Mouse (Mus musculus): ENCODE data around the gene Syne2.

Syne2 gene

DNA sequence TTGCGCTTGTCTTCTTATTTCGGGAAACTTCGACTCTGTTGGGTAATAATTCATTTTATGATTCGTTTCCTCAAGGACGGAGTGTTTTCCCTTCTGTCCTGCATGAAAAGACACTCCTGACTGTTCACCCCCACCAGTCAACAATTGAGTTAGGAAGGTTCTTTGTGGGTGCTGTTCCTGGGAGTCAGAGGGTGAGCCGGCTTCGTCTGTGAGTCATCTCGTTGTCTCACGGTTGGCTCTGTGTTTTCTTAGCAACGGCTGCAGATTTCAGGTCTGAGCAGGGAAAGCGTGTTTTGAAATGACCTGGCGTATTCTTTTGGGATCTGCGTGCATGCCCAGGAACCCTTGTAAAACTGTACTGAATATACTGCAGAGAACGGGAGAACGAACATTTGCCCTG, 9.8 kb downstream of the Syne2 start:
- peak; percentile 60 to 76 for DNase-seq (ENCODE audit: low spot score in 2 of 2)

DNA sequence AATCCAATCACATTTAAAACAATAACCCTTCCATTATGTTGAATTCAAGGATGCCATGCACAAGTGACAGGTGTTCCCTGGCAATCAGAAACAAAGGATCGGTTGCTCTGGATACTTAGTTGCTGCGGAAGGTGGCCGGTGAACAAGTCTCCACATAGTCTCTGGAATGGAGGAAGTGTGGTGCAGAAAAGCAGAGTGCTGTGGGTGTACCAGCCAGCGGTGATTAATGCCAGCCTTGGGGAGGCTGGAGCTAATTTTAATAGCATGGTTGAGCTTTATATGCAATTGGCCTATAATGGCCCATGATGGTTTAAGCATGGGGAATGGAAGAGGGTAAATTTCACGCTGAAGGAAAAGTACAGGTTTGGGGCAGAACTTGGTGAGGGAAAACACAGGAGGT, 11.7 kb downstream of the Syne2 start:
- DNase-seq (ENCODE audit: low spot score in 2 of 2), result peak in 1 of 2 experiments; percentile 20

DNA sequence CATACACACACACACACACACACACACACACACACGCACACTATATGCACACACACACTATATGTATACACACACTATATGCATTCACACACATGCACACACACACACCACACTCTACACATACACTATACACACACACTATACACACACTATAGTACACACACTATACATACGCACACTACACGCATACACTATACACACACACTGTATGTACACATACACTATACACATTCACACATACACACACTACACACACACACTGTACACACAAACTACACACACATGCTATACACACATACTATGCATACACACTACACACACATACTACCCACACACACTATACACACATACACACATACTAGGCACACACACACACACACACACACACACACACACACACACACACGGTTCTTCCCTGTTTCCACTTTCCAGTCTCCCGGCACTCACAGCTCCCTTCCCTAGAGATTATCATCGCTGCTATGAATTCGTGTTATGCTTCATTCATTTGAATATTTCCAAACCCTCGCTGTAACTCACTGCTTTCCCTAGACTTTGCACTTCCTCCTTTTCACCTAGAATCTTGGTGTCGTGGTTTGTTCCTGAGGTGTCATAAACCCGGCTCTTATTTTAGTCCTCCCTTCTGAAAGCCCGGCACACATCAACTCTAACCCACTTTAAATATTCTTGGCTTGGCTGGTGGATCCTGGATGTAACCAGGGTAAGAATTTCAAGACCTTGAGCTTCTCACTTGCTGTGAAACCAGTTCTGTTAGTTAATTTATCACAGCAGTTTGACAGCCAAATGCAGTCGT, 15.4 kb downstream of the Syne2 start:
- DNase-seq (ENCODE audit: low spot score in 2 of 2), result no peak

DNA sequence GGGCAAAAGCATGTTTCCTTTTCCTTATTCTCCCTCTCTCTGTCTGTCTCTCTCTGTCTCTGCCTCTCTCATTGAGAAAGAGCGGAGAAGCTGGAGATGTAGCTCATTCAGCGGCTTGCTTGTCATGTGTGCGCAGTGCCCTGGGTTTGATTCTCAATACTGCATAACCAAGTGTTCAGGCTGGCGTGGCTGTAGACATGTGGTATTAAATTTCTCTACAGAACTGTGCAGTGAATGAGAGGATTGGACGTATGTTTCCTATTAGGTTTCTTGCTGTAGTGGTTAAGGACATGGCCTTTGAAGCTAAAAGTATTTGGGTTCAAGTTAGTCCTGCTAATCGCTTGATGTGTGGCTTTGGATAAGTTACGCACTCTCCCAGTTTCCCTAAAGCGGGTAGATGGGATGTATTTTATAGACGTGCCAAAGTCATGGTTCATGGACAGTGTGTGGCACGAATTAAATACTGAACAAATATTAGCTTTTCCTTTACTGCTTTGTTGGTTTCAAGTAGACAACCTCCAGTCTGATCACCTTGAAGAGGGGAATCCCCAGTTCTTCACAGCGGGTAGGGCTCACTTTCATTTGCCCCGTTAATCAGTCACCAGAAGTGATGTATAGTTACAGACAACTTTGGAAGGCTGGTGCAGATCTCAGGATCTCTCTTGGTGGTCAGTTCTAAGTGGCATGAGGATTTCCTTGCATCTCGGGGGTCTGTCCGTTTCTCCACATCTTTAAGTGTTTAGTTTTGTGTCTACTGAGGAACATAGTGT, 16.2 kb downstream of the Syne2 start:
- DNase-seq (ENCODE audit: low spot score in 2 of 2), result no peak

DNA sequence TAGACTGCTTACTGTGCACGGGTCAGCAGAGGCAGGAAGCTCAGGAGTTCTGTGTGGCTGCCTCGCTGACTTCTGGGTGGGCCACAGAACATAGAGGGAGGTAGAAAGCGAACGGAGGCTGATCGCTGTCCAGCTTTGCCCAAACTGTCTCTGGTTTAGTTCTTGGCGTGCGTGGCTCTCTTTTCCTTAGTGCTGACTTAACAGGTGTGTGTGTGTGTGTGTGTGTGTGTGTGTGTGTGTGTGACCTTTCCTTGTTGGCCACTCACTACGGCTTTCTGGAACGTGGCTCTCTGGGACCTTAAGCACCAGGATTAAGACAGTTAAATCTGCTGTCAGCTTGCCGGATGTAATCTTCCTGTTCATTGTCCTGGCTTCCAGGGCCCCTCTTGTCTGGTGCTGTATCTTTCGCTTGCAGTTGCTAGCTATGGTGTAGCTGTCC, 18.6 kb downstream of the Syne2 start:
- no peak for DNase-seq (ENCODE audit: low spot score in 2 of 2)

DNA sequence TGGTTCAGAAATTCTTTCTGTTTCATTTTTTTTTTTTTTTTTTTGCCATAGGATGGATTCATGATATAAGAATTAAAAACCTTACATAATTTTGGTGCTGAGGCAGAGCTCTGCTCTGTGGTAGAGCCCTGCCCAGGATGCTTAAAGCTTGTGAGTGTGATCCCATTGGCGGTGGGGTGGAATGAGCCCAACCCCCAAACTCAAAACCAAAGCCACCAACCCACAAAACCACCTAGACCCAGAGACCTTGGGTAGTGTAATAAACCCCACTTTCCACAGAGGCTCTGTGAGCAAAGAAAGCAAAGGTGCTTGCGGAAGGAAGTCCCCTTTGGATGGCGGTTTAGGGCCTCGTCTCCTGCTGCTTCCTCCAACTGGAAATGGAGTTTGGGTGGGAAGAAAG, 19.5 kb downstream of the Syne2 start:
- no peak for DNase-seq (ENCODE audit: low spot score in 2 of 2)

DNA sequence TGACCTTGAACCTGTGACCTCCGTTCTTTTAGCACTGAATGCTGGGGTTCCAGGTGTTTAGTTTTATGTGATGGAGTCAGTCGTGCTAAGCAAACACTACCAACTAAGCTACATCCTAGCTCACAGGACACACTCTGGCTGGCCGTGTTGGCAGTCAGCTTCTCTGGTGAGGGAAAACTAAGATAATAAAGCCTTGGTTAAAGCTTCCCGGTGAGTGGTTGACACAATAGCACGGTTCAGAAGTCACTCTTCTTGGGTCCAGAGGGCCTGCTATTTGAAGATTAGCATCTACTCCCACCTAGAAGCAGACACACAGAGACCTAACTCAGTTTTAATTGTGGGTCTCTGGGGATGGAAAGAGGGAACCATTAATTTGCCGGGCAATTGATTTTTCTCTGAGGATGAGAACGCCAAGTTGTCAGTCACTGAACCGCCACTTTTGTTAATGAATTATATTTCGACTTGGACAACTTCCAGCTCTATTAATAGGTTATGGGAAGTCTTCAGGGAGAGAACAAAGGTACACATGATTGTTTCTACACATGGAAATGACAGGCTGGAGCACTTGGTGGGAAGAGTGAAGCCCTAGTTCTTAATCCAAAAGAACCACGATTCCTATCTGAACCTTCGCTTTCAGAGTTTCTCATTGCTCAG, 21.3 kb downstream of the Syne2 start:
- no peak for DNase-seq (ENCODE audit: low spot score in 2 of 2)

DNA sequence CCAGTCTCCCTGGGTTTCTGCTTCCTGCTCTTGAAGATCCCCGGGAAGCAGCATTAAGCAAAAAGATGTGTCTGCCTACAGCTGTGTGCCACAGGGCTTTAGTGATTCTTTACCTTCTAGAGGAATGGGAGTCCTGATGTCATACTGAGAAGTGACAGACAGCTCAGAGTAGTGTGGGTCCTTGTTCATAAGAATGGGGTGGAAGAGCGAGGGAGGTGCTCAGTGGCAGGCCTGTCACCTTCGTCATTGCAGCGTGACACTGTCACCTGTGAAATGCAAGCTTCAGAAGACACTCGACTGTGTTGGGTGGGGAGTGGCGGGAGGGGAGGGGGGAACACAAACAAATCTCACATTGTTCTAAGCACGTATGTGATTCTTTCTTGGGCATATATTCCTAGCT, 23.2 kb downstream of the Syne2 start:
- DNase-seq (ENCODE audit: low spot score in 2 of 2), result no peak

DNA sequence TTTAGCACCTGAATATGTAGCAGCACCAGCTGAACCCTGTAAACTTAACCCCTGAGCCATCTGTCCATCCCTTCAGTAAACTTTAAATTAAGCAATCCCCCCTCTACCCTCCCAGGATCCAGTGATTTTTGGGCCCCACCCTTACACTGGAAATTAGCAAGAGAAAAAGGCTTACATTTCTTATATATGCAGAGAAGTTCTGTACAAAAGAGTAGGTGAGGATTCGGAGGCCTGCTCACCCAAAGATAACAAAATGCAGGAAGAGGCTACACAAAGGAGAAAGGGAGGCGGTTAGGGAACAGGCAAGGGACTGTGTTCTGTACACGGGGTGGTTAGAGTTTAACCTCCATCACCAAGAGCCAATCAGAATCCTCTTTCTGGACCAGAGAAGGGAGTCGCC, 26.4 kb downstream of the Syne2 start:
- DNase-seq (ENCODE audit: low spot score in 2 of 2), result no peak

DNA sequence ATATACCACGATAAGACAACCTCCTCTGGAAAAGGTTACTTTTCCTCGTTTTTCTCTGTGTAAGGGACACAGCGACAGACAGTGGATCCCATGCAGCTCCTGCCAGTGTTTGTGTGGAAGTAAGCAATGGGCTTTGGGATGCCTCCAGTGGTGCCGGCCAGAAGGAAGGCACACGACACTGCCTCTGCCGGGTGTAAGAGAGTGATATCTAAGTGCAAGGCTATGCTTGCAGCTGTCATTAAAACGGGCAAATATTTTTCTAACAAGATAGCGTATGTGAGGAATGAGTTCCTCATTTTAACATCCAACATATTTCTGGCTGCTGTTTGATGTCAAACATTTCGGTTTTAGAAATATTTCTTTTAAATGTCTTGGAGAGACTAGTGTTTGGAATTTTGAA, 27.1 kb downstream of the Syne2 start:
- DNase-seq (ENCODE audit: low spot score in 2 of 2), result no peak

DNA sequence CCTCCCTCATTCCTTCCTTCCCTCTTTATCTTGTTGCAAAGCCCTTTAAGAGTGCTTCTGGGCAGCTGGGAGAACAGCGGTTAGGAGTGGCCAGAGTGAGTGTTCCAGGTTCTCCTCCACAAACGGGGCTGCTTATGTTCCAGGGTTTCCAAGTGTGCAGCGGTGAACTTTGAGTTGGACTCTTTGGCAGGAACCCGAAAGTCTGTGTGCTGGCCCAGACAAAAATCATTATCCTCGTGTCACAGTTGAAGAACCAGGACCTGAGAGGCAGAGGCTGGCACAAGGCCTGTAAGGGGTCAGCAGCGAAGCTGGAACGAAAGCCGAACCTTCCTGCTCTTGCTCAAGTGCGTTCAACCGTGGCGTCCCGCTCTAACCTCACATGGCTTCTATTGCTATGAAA, 28.6 kb downstream of the Syne2 start:
- DNase-seq (ENCODE audit: low spot score in 2 of 2), result no peak

DNA sequence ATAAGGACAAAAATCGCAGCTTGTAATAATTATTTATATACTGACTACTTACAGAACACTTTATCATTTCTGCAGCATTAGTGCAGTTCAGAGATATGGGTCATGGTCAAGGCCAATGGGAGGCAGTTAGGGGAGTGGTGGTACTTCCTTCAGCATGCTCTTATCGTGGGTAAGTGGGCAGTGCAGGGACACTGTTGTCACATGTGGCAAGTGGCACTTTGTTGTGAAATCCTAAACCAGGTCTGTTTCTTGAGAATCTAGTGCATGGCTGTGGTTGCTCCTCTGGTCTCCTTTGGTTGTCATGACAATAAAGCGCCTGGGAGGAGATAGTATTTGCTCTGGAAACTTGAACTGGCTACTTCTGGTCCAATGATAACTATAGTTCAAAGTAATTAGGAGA, 32.3 kb downstream of the Syne2 start:
- DNase-seq (ENCODE audit: low spot score in 2 of 2), result no peak

DNA sequence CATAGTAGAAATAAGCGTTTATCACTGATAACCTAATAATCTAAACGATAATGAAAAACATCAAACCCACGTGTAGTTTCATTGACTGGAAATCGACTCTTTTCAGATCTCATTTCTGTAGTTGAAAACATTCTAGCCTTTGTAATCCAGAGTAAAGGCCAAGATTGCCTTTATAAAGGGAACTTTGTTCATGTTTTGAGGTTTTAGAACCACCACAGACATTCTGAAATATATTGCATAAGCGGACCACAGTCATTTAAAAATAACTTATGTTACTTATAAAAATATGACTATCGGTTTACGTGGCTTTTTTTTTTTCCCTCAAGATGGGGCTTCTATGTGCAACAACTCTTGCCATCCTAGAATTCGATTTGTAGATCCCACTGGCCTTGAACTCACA, 33.5 kb downstream of the Syne2 start:
- DNase-seq (ENCODE audit: low spot score in 2 of 2), result no peak

DNA sequence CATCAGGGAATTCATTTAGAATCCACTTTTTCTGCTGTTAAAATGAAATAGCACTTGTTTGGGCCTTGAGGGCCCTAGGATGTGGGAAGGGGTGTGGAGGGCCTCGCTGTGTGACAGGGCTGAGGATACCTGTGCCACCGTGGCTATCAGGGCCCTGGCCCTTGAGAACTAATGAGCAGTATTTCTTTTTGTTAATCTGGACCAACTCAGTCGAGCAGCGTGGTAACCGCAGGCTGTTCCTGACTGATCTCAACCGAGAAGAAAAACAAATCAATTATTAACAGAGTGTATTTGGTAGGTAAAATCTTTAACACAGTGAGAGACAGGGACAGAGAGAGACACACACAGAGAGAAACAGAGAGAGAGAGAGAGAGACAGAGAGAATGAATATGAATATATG, 34.5 kb downstream of the Syne2 start:
- DNase-seq (ENCODE audit: low spot score in 2 of 2), result no peak

DNA sequence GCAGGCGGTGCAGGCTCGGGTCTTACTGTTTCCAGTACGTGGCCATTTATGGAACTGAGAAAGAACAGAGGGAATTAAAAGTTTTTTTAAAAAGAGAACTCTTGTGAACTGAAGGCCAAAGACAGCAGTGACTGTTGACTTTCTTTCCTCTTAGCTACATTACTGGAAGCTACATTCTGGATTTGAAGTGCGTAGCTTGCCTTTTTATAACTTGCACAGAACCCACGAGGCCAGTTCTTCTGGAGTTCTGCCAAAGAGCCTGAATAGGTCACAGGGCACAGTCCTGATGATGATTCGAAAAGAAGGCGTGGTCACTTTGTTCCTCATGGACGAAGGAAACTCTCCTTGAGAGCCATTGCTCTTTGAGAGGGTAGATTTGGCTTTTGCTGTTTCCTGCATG, 35.6 kb downstream of the Syne2 start:
- peak in 1 of 2 experiments; percentile 70 for DNase-seq (ENCODE audit: low spot score in 2 of 2)

DNA sequence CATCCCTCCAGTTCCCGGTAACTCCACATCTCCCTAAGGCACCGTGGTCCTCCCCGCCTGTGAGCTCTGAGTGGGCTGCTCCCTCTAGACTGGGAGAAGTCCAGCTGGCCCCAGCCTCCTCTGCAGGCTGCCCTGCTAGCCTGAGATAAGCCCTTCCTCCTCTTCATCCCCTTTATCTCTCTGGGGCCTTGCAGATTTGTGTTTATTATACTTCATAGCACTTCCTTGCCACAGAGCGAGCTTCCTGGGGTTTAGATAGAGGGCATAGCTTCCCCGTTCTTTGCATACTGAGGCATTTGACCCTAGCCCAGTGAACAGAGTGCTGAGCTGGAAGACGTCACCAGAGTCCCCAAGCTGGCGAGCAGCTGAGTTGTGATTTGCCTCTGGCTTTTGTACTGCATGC, 37.1 kb downstream of the Syne2 start:
- peak in 1 of 2 experiments; percentile 33 for DNase-seq (ENCODE audit: low spot score in 2 of 2)

DNA sequence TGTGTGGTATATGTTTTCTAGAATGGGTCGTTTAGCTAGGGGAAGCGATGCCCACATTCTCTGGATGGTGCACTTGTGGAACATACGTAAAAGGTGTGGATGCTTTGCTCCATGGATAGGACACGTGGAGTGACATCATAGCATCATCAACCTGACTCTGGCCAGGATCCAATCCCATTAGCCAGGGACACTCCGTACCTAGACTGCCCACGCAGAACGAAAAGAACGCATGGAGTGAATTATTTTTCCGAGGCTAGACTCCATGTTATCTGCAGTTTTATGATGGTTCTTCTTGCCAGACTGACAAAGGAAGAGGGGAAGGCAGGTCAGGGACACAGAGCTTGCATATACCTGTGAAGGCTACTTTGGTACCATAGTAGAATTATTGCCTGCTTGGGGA, 37.7 kb downstream of the Syne2 start:
- no peak for DNase-seq (ENCODE audit: low spot score in 2 of 2)

DNA sequence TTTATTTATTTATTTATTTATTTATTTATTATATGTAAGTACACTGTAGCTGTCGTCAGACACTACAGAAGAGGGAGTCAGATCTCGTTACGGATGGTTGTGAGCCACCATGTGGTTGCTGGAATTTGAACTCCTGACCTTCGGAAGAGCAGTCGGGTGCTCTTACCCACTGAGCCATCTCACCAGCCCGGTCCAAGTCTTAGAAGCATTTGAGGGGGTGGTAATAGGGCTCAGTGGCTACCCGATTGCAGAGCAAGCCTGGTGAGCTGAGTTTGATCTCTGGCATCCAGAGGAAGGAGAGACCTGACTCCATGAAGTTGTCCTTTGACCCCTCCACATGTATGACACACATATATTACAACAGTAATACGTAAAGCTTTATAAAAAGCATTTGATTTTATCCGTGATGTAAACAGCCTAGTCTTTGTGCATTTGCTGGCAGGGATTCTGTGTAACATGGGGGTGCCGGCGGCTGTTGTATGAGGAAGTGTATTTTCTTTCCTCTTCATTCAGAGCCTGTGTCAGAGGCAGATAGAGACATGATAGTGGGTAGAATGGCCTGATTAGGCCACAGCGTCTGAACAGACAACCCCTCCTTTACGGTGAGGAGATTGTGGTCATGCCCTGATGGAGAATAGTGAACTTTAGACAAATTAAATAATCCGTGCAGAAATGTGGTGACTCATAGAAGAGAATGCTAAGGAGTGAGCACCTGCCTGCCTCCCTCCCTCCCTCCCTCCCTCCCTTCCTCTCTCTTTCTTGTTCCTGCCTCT, 38.3 kb downstream of the Syne2 start:
- DNase-seq (ENCODE audit: low spot score in 2 of 2), result no peak

DNA sequence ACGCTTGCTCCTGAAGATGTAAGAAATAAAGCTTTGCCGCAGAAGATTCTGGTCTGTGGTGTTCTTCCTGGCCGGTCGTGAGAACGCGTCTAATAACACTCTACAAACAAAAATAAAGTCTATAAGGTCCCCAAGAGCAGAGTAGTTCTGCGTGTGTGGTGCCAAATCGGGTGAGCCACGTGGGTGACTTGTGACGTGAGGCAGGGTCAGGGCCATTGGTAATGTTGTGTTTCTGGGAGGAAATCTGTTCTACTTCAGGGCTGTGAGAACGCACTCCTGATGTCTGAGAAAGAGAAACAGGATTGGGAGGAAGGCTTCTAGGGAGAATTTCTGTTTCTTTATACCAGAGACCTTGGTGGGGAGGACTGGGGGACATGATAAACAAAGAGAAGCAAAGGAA, 42.0 kb downstream of the Syne2 start:
- no peak for DNase-seq (ENCODE audit: low spot score in 2 of 2)

DNA sequence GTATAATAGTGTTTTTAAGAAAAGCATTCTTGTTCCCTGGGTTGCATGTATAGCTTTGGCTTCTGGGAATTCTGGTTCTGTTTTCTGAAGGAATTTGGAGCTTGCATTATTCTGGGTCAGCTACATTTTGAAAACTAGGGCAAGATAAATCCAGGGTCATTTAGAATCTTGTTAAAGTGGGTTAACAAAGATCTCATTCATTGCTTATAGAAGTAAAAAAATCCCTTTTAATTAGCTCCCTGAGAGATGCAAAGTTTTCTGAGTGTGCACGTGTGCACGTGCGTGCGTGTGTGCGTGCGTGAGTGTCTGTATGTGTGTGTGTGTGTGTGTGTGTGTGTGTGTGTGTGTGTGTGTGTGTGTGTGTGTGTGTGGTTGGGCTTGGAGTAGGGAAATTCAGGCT, 42.9 kb downstream of the Syne2 start:
- no peak for DNase-seq (ENCODE audit: low spot score in 2 of 2)

DNA sequence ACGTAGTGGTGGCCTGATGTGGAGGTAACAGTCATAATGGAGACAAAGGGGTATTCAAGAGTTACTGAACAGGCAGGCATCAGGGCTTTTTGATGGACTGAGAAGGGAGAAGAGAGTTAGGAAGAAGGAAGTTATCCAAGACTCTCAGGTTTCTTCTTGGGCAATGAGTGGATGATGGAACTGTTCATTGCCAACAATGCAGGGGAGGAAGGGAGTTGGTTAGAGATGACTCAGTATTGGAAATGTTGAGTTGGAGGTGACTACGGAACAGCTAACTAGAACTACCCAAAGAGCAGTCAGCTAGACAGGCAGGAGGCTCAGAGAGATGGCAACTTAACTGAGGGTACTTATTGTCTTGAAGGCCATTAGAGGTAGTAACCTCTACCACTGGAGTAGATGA, 47.2 kb downstream of the Syne2 start:
- DNase-seq (ENCODE audit: low spot score in 2 of 2), result no peak
